ENCODE assay signal across 8 mouse cellular contexts in the genomic region with DNA sequence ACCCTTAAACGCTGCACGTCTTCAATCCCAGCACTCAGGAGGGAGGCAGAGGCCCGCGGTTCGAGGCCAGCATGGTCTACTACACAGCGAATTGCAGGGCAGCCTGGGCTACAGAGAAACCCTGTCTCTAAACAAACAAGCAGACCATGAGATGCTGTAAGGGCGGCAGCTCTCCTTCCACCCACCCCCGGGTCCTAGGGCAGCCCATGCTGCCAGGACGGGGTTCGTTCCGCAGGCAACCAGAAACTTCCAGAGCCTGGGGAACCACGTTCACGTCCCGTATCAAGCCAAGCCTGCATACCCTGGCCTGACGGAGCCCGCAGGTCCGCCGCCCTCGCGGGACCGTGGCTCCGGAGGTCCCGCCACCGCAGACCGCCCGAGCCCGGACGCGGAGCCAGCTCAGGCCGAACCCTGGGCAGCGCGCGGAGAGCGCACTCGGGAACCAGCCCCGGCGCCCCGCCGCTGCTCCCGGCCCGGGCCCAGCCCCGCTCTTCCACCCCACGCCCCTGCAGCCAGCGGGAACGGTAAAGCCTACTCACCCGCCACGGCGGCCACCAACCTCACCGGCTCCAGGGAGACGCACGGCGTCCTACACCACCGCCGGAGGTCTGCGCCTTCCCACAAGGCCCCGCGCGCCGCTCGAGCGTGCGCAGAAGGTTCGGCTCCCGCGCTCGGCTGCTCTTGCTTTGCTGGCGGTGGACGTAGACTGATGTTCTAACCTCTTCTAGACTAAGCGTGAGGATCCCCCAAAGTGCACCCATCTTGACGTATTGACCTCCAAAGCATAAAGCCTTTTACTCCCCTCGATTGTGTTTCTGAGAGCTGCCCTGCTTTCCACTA. TPM values are rescaled to one million over a fixed set of nuclear protein-coding genes. Genes with fewer than 3 reads are reported as not detected.
DNase-seq lines count a peak whose midpoint lies in the region; ATAC-seq lines count a peak whose summit lies in the region.

Rpap3 (minus strand) TSS at position 615 of the 840 bp plus-strand sequence.

- no peaks in the 10 kb centered on the region for H3K27me3 ChIP-seq in forebrain, embryonic 13.5 days
- H3K27me3 ChIP-seq in liver, embryonic 16.5 days (ENCODE audit: control insufficient read depth, insufficient read depth, low read depth, low read length), result no peaks in the 10 kb centered on the region
- H3K27me3 ChIP-seq in neural tube, embryonic 13.5 days, result no peaks in the 10 kb centered on the region

- H3K27ac ChIP-seq in forebrain, embryonic 13.5 days, result no peak within 1 kb of the TSS
- peak within 1 kb of the TSS; percentile 35; the same call in 1 of the 2 replicates for H3K27ac ChIP-seq in liver, embryonic 16.5 days (ENCODE audit: low read length)
- peak within 1 kb of the TSS; percentile 77 for H3K27ac ChIP-seq in neural tube, embryonic 13.5 days (replicated peaks)

- peaks cover 20% of the 10 kb centered on the region for H3K4me1 ChIP-seq in forebrain, embryonic 13.5 days
- peaks cover 12% of the 10 kb centered on the region for H3K4me1 ChIP-seq in liver, embryonic 16.5 days (ENCODE audit: control insufficient read depth, low read depth, low read length)
- H3K4me1 ChIP-seq in neural tube, embryonic 13.5 days (replicated peaks), result peaks cover 21% of the 10 kb centered on the region

- DNase-seq in ES-CJ7 (ENCODE audit: low read depth, low spot score), result peak; percentile 78
- peak; percentile 89 to 91 for DNase-seq in heart, postnatal 10 days
- DNase-seq in large intestine, adult 2 months (ENCODE audit: low read depth, low spot score), result peak; percentile 47
- peak; percentile 80 for DNase-seq in telencephalon, adult 2 months (ENCODE audit: low read depth, low spot score)

- ATAC-seq in cerebellum, adult (ENCODE audit: insufficient number of reproducible peaks, low FRiP score, low TSS enrichment), result peak; percentile 97
- peak; percentile 97 for ATAC-seq in forebrain, embryonic 13.5 days
- peak; percentile 94 for ATAC-seq in liver, embryonic 16.5 days (ENCODE audit: low read depth)
- peak; percentile 95 for ATAC-seq in neural tube, embryonic 13.5 days (ENCODE audit: low read depth)

- peak within 1 kb of the TSS; percentile 84 for H3K4me2 ChIP-seq in forebrain, embryonic 13.5 days
- peak within 1 kb of the TSS; percentile 86 for H3K4me2 ChIP-seq in liver, embryonic 16.5 days (ENCODE audit: low read depth, low read length)
- peak within 1 kb of the TSS; percentile 85 for H3K4me2 ChIP-seq in neural tube, embryonic 13.5 days

- H3K9me3 ChIP-seq in forebrain, embryonic 13.5 days (replicated peaks), result no peaks in the 10 kb centered on the region
- H3K9me3 ChIP-seq in liver, embryonic 16.5 days (replicated peaks; ENCODE audit: control insufficient read depth, low read length), result no peaks in the 10 kb centered on the region
- H3K9me3 ChIP-seq in neural tube, embryonic 13.5 days, result no peaks in the 10 kb centered on the region

- peak within 1 kb of the TSS; percentile 97 for H3K9ac ChIP-seq in forebrain, embryonic 13.5 days
- H3K9ac ChIP-seq in liver, embryonic 16.5 days (ENCODE audit: low read depth, low read length), result peak within 1 kb of the TSS; percentile 83
- peak within 1 kb of the TSS; percentile 95 for H3K9ac ChIP-seq in neural tube, embryonic 13.5 days

- intact Hi-C loops in heart, postnatal 10 days (cut with DNase I), result no loop called here

- under 1% methylated on average over 68 of the region's 71 CpGs for WGBS in forebrain, embryonic 13.5 days
- WGBS in large intestine, adult 2 months, result under 1% methylated on average over 71 of the region's 71 CpGs
- WGBS in liver, embryonic 16.5 days (ENCODE audit: insufficient replicate concordance), result under 1% methylated on average over 70 of the region's 71 CpGs
- WGBS in neural tube, embryonic 13.5 days, result under 1% methylated on average over 60 of the region's 71 CpGs

- H3K36me3 ChIP-seq in forebrain, embryonic 13.5 days (ENCODE audit: poor library complexity, severe bottlenecking), result peaks cover 24% of the 10 kb centered on the region
- peaks cover 8% of the 10 kb centered on the region; the same call in 1 of the 2 replicates for H3K36me3 ChIP-seq in liver, embryonic 16.5 days (ENCODE audit: control insufficient read depth, insufficient read depth)
- H3K36me3 ChIP-seq in neural tube, embryonic 13.5 days, result peaks cover 26% of the 10 kb centered on the region

- peak within 1 kb of the TSS; percentile 96 for H3K4me3 ChIP-seq in forebrain, embryonic 13.5 days
- H3K4me3 ChIP-seq in liver, embryonic 16.5 days (ENCODE audit: low read depth, low read length), result peak within 1 kb of the TSS; percentile 86
- H3K4me3 ChIP-seq in neural tube, embryonic 13.5 days, result peak within 1 kb of the TSS; percentile 98

RNA-seq across cellular contexts. Expression of gene Rpap3, which starts in this region (rescaled TPM):
- polyA plus RNA-seq in forebrain, embryonic 13.5 days (2015; fragmentation: Nextera tagmentation; extraction: Ambion mirVana), result 30.1 and 32.7 TPM in 2 replicates
- total RNA-seq in heart, postnatal 10 days (2021), result 10 to 100 TPM; 14.1 to 15.2 TPM
- 2.4 and 3.3 TPM in 2 replicates for polyA plus RNA-seq in large intestine, adult 2 months (2012; rRNA removed)
- 6.8 and 7.2 TPM in 2 replicates for polyA plus RNA-seq in liver, embryonic 16.5 days (2015; fragmentation: Nextera tagmentation; extraction: Ambion mirVana)
- 31.1 and 32.7 TPM in 2 replicates for polyA plus RNA-seq in neural tube, embryonic 13.5 days (2015; fragmentation: Nextera tagmentation; extraction: Ambion mirVana)
